Mouse (Mus musculus): Measurements from ENCODE around the gene Krt9.
A peak's percentile ranks its signal among the peaks of the same experiment; 100 is the strongest.
"Not testable (repeated sequence)": the region's sequence is repeated elsewhere in the genome, so short reads cannot be mapped to it uniquely, and the experiment has no call there.

Krt9 gene

GRCm38 (mm10) chr11:100192992-100193391, at the start of gene Krt9:
TSS of gene Krt9 (minus strand) at chr11:100193246.
- no peak for DNase-seq (ENCODE audit: low spot score)

- DNase-seq (ENCODE audit: low spot score): not testable (repeated sequence)
Measured at GRCm38 (mm10) chr11:100240272-100240671, 47.2 kb upstream of the Krt9 start.

- no peak for DNase-seq (ENCODE audit: low spot score)
Measured at GRCm38 (mm10) chr11:100221741-100222140, 28.7 kb upstream of the Krt9 start.

DNA sequence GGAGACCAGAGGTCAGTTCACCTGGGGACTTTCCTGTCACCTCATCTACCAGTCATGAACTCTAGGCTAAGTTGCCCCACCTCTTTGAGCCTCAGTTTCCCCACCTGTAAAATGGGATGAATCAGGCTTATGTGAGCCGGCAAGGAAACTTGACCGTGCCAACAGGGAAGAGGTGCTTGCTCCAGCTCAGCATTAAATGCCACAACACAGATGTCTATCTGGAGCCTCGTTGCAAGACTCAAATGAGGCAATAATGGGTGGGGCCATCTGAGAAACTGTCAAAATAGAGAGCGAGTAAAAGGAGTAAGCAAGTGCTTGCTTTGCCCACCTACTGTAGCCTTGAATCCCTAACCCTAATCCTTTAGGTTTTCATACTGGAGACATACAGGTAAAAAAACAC, 26.3 kb upstream of the Krt9 start:
- no peak for DNase-seq (ENCODE audit: low spot score)

- no peak for DNase-seq (ENCODE audit: low spot score)
Measured at GRCm38 (mm10) chr11:100208542-100208941, 15.5 kb upstream of the Krt9 start.

GRCm38 (mm10) chr11:100207498-100207897, 14.5 kb upstream of the Krt9 start, which contains the start of gene Krt14:
TSS of gene Krt14 (minus strand) at chr11:100207548.
- DNase-seq (ENCODE audit: low spot score): no peak

DNA sequence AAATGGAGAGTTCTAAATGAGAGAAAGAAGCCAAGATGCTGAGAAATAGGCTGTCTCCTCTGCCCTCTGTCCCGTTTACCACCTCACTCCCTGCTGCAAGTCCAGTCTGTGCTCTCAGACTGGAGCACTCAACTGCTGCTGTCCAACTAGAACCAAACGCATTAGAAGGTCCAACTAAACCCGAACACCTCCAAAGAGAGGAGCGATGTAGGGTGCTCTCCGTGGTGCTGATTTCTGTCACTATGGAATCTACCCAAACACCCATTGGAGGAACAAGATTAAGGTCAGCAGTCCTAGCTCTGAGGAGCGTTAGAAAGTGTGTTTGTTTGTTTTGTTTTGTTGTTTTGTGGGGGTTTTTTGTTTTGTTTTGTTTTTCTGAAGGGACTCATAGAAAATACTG, 10.4 kb upstream of the Krt9 start:
- DNase-seq (ENCODE audit: low spot score): no peak

GRCm38 (mm10) chr11:100202906-100203305, 9.9 kb upstream of the Krt9 start:
- no peak for DNase-seq (ENCODE audit: low spot score)

GRCm38 (mm10) chr11:100200104-100200820, 7.2 kb upstream of the Krt9 start:
- no peak for DNase-seq (ENCODE audit: low spot score)

DNA sequence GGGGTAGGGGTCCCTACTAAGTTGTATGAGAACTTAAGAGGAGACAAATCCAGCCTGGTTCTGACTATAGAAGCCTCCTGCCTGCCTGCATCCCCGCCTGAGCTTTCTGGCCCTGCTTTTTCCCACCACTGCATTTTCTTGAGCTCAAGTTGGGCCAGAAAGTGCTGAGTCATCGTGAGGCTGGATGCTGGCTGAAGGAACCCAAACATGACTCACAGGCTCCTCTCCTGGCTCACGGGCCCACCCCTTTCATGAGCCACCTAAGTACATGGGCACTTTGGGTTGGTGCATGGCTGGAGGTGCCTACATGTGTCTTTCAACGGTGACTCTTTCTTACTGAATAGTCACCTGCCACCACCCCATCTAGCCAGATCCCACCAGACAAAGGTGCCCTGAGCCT, 5.6 kb upstream of the Krt9 start:
- DNase-seq (ENCODE audit: low spot score): no peak

DNA sequence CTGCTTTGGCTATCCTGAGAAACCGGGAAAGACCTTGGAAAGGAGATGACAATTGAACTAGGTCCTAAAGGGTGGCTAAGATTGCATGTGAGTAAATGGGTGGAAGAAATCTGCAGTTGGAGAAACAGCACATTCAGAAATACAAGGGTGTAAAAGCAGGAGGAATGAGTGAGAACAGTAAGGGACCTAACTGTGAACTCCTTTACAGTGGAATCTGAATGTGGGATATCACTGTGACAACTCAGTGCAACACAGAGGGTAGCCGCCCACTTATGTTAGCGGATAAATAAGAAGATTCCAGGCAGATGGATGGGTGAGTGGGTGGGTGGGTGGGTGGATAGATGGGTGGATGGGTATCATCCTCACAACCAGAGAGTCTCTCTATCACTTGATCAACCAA, 1.2 kb downstream of the Krt9 start:
- no peak for DNase-seq (ENCODE audit: low spot score)

DNA sequence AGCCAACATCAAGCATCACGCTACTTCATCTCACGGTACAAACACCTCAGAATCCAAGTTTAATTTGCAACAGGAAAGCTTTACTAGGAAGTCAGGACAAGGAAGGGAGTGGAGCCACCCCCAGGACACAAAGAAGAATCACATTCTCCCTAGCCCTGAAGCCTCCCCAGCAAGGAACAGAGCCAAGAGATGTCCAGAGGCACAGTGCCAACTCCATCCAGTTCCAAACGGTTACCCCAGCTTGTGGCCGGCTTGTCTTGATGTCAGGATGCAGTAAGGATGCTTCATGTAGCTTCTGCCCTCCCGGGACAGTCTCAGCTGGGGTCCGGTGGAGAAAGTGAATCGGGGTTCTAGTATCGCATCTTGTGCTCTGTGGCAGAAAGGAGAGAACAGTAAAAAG, 6.3 kb downstream of the Krt9 start:
- no peak for DNase-seq (ENCODE audit: low spot score)

GRCm38 (mm10) chr11:100181725-100182124, 11.3 kb downstream of the Krt9 start:
- DNase-seq (ENCODE audit: low spot score): no peak

- no peak for DNase-seq (ENCODE audit: low spot score)
Measured at GRCm38 (mm10) chr11:100179260-100179659, 13.8 kb downstream of the Krt9 start.

GRCm38 (mm10) chr11:100178307-100178706, 14.7 kb downstream of the Krt9 start:
- DNase-seq (ENCODE audit: low spot score): no peak

DNA sequence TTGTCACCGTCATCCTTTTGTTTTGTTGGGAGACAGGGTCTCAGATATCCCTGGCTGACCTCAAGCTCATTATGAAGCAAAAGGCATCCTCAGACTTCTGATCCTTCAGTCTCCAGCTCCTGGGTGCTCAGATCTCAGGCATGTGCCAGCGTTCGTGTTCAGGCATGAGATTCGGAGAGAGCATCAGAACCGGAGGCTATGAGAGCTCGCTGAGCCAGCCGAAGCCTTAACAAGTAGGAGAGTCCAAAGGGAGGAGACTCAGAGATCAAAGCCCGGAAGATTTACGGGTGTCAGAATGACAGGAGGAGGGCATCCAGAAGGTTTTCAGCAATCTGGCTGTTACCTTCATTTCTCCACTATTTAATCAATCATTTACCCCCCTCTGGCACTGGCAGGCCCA, 16.3 kb downstream of the Krt9 start:
- DNase-seq (ENCODE audit: low spot score): no peak

DNA sequence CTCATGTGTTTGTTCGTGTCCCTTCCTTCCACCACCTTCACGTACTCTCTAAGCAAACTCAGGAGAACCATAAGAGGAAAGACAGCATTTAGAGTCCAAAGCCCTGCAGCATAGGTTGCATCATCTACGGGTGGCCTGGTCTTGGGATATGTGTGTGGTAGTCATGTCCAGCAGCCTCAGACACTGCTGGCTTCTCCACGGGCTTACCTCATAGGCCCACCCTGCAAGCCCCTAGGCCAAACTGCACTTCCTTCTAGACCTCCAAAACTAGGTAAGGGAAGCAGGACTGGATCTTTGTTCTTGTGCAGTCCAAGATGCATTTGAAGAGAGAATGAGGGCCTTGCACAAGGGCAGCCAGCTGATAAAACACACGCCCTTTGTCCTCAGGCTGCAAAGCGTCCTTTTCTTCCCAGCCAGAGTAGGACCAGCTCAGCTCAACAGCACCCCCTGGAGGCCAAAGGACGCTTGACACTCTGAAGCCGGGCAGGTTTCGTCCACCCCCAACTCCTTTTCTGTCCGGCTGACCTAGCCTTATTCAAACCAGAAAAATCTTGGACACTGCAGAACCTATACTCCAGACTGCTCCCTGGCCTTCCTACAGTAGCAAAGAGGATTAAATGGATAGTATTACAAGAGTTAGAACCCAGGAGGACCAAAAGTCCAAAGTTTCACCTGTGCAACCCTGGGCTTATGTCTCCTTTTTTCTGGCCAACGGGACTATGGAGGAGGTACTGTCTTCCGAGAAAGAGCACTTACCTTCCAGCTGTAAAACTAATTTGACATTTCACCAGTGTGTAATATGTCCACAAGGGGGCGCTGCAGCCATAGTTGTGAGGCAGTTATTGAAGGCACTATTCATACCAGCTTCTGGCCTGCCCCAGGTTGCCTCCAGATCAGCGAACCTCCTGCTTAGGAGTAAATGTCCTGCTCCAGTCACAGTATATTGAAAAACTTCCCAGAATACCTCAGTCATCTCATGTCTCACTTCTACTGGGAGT, 24.0 kb downstream of the Krt9 start:
- DNase-seq (ENCODE audit: low spot score): peak; percentile 72

- DNase-seq (ENCODE audit: low spot score): no peak
Measured at GRCm38 (mm10) chr11:100168071-100168470, 25.0 kb downstream of the Krt9 start.

DNA sequence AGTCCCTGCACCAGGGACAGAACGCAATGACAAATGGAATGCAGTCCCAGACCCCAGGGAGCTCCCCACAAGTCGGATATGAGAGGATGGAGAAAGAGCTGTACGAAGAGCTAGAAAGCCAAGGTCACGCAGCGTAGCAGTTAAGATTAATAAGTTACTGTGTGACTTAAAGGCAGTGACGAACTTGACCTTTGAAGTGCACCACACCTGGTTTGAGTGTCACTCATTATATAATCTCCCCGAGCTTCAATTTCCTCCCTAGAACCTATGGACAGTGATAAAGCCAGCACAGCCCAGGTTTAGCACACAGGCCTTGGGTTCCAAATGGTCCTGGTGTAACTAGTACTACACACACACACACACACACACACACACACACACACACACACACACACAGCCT, 28.7 kb downstream of the Krt9 start:
- DNase-seq (ENCODE audit: low spot score): no peak

DNA sequence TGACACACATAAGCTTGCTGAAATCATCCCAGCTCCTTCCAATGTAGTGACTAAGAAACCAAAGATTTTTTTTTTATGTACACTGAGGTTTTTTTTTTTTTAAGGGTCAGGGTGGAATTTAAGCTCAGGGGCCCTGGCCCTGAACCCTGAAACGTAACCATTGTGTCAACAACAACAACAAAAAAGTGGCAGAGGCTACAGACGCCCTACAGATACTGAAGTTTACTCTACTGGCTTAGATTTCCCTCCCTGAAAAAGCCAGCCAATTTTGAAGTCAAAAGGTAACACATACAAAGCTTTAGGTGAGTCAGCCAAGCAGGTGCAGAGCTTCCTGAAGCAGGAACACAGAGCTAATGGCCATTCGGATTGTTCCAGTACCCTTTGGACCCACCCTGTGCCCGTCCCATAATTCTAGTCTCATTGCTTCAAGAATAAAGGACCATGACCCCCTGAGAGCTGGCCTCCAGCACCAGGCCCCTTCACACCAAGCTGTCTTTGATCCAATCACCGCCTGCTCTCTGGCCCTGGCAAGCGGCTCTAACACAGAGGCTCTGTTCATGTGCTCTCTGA, 35.1 kb downstream of the Krt9 start:
- DNase-seq (ENCODE audit: low spot score): no peak

- no peak for DNase-seq (ENCODE audit: low spot score)
Measured at GRCm38 (mm10) chr11:100157331-100157730, 35.7 kb downstream of the Krt9 start.

- DNase-seq (ENCODE audit: low spot score): no peak
Measured at GRCm38 (mm10) chr11:100155497-100156255, 37.4 kb downstream of the Krt9 start.

All from layer of hippocampus, adult 9-10 months (tissue).